Comparison of ENCODE assay signal across 8 mouse cellular contexts in genomic region chr13:74462699-74463385, GRCm38 (mm10). TPM values are rescaled to one million over a fixed set of nuclear protein-coding genes. Genes with fewer than 3 reads are reported as not detected.
DNase-seq lines count a peak whose midpoint lies in the region; ATAC-seq lines count a peak whose summit lies in the region.

No protein-coding gene starts in this region.

- no peaks in the 10 kb centered on the region for H3K36me3 ChIP-seq in heart, embryonic 14.5 days (ENCODE audit: control insufficient read depth, insufficient read depth, low read length)
- H3K36me3 ChIP-seq in liver, embryonic 13.5 days: no peaks in the 10 kb centered on the region
- H3K36me3 ChIP-seq in stomach, embryonic 16.5 days (ENCODE audit: control insufficient read depth, insufficient read depth, low read length): no peaks in the 10 kb centered on the region

- H3K9me3 ChIP-seq in heart, embryonic 14.5 days (ENCODE audit: control insufficient read depth, low read length): no peaks in the 10 kb centered on the region
- H3K9me3 ChIP-seq in liver, embryonic 13.5 days (replicated peaks): no peaks in the 10 kb centered on the region
- no peaks in the 10 kb centered on the region for H3K9me3 ChIP-seq in stomach, embryonic 16.5 days (replicated peaks; ENCODE audit: control insufficient read depth, low read length)

- WGBS in heart, embryonic 14.5 days: under 1% methylated on average over 23 of the region's 23 CpGs
- WGBS in liver, embryonic 13.5 days (ENCODE audit: insufficient replicate concordance): 0% methylated on average over 23 of the region's 23 CpGs
- under 1% methylated on average over 23 of the region's 23 CpGs for WGBS in stomach, embryonic 16.5 days

- peak; percentile 99 for ATAC-seq in CD4-positive, CD25-positive, alpha-beta regulatory T cell, adult 4 months
- ATAC-seq in heart, embryonic 14.5 days (ENCODE audit: insufficient number of reproducible peaks, insufficient read depth, low FRiP score, low read depth): peak; percentile 98
- peak; percentile 99 for ATAC-seq in liver, embryonic 13.5 days (ENCODE audit: low read depth)
- ATAC-seq in stomach, embryonic 16.5 days (ENCODE audit: insufficient read depth, low FRiP score): peak; percentile 98

- peak overlapping the region; percentile 58 to 77 for H3K4me3 ChIP-seq in heart, embryonic 14.5 days (ENCODE audit: control insufficient read depth in 1 of 2, insufficient read depth in 1 of 2, low read depth in 1 of 2, low read length in 2 of 2)
- peak overlapping the region; percentile 68 for H3K4me3 ChIP-seq in liver, embryonic 13.5 days (replicated peaks)
- peak overlapping the region; percentile 57 for H3K4me3 ChIP-seq in stomach, embryonic 16.5 days (replicated peaks; ENCODE audit: low read length)

- H3K4me1 ChIP-seq in heart, embryonic 14.5 days (ENCODE audit: control insufficient read depth in 2 of 2, insufficient read depth in 2 of 2, low read length in 2 of 2): no peaks in the 10 kb centered on the region
- H3K4me1 ChIP-seq in liver, embryonic 13.5 days (replicated peaks): peaks cover 13% of the 10 kb centered on the region
- H3K4me1 ChIP-seq in stomach, embryonic 16.5 days (ENCODE audit: control insufficient read depth, insufficient read depth, low read length): no peaks in the 10 kb centered on the region

- peak overlapping the region; percentile 95 to 98 for H3K27ac ChIP-seq in heart, embryonic 14.5 days (replicated peaks in 1 of 2; ENCODE audit: control insufficient read depth in 1 of 2, insufficient read depth in 1 of 2, low read depth in 2 of 2, low read length in 2 of 2)
- peak overlapping the region; percentile 92 for H3K27ac ChIP-seq in liver, embryonic 13.5 days
- H3K27ac ChIP-seq in stomach, embryonic 16.5 days (ENCODE audit: low read length): peak overlapping the region; percentile 94

- H3K27me3 ChIP-seq in heart, embryonic 14.5 days (ENCODE audit: control insufficient read depth, insufficient read depth, low read length): no peaks in the 10 kb centered on the region
- no peaks in the 10 kb centered on the region for H3K27me3 ChIP-seq in liver, embryonic 13.5 days
- no peaks in the 10 kb centered on the region for H3K27me3 ChIP-seq in stomach, embryonic 16.5 days (ENCODE audit: control insufficient read depth, insufficient read depth, low read length)

- DNase-seq in c-Kit-negative CD71-positive TER-119-positive erythroid progenitor cells, embryonic 14.5 days (ENCODE audit: low read depth, low spot score): peak; percentile 57
- peak; percentile 79 for DNase-seq in fibroblast of lung, adult 2 months (ENCODE audit: low read depth)
- DNase-seq in kidney, postnatal 14 days: peak; percentile 87
- DNase-seq in liver, embryonic 13.5 days: peak; percentile 79
- peak; percentile 79 for DNase-seq in neural tube, embryonic 10.5 days (ENCODE audit: extremely low spot score, low spot score)

- peak overlapping the region; percentile 77 for H3K4me2 ChIP-seq in heart, embryonic 14.5 days (ENCODE audit: low read length)
- peak overlapping the region; percentile 88 for H3K4me2 ChIP-seq in liver, embryonic 13.5 days
- peak overlapping the region; percentile 74 for H3K4me2 ChIP-seq in stomach, embryonic 16.5 days (ENCODE audit: low read depth, low read length)

- H3K9ac ChIP-seq in heart, embryonic 14.5 days (ENCODE audit: low read length): peak overlapping the region; percentile 76
- H3K9ac ChIP-seq in liver, embryonic 13.5 days: peak overlapping the region; percentile 74
- H3K9ac ChIP-seq in stomach, embryonic 16.5 days (ENCODE audit: low read length): peak overlapping the region; percentile 72

RNA-seq across cellular contexts. Expression of gene Zfp825, which starts 30.9 kb away (rescaled TPM):
- polyA plus RNA-seq in CD4-positive, CD25-positive, alpha-beta regulatory T cell, adult 4 months (2017; shearing (Covaris generic)): 10 to 100 TPM; 24.1 to 25.2 TPM
- 13.3 and 16.2 TPM in 2 replicates for polyA plus RNA-seq in heart, embryonic 14.5 days (2014; fragmentation: Nextera tagmentation; extraction: Ambion mirVana)
- 10.8 and 12.3 TPM in 2 replicates for polyA plus RNA-seq in liver, embryonic 13.5 days (2015; fragmentation: Nextera tagmentation; extraction: Ambion mirVana)
- 15.7 and 18.2 TPM in 2 replicates for polyA plus RNA-seq in stomach, embryonic 16.5 days (2015; fragmentation: Nextera tagmentation; extraction: Ambion mirVana)

Comparison
In these comparisons a context has a peak if more than half of its experiments do, and no peak if none do; other contexts are left out.
1. Peak in every context shown above with its lines: DNase-seq, ATAC-seq, H3K4me3 ChIP-seq and H3K27ac ChIP-seq.